Mouse (Mus musculus) megakaryocyte-erythroid progenitor cell, adult 5-6 weeks (primary cell): Measurements from ENCODE around the gene Lamtor4. TPM values are rescaled to one million over a fixed set of nuclear protein-coding genes. Genes with fewer than 3 reads are reported as not detected.

Source experiments
- ATAC-seq: replicated peaks from 2 replicates; pipeline ENCODE4 v1.8.0; 2016; ENCODE audit warnings: mild to moderate bottlenecking, inconsistent platforms; ENCODE audit not compliant: severe bottlenecking, poor library complexity, low FRiP score, low TSS enrichment
- total RNA-seq, 2 experiments: library from RNA; stranded (forward) in 1 of 2; stranded (reverse) in 1 of 2; fragments of 200-1000, 215-1000 nt in 1 of 2; fragments of >200 nt in 1 of 2; fragmentation: Nextera tagmentation in 1 of 2; gene quantifications; 2 replicates each; pipeline ENCODE4 v1.2.3; 2014 to 2017

Lamtor4 gene
- total RNA-seq, 2 experiments from 2014 or later, result 28.7 to 30.0 TPM

DNA sequence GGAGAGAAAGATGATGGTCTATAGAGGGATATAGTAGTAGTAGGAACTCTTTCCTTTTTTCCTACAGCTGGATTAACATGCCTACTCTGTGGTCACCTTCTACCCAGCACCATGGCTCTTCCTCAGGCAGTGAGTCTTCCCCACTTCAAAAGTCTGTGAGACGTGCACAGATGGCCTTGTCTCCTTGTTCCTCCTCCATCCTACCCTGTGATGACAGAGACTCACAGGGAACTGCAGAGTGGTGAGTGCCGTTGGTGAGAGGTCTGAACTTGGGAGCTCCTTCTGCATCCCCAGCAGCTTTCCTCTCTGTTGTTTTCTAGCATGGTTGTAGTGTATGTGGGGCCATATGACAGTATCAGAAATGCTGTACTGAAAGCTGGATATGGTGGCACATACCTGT is 26.5 kb downstream of the Lamtor4 start:
- no peak for ATAC-seq

- ATAC-seq, result no peak
Measured at GRCm38 (mm10) chr5:138283540-138283939, 28.3 kb downstream of the Lamtor4 start.

DNA sequence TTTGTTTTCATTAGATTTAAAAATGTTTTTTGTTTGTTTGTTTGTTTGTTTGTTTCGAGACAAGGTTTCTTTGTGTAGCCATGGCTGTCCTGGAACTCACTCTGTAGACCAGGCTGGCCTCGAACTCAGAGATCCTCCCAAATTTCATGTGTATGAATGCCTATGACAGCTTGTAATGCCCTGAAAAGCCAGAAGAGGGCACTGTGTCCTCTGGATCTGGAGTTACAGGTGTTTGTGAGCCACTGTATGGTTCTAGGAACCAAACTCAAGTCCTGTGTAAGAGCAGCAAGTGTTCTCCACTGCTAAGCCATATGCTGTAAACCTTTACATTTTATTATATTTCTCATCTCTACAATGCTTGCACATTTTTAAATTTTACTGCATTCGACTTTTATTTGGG is 32.6 kb downstream of the Lamtor4 start:
- ATAC-seq, result no peak

DNA sequence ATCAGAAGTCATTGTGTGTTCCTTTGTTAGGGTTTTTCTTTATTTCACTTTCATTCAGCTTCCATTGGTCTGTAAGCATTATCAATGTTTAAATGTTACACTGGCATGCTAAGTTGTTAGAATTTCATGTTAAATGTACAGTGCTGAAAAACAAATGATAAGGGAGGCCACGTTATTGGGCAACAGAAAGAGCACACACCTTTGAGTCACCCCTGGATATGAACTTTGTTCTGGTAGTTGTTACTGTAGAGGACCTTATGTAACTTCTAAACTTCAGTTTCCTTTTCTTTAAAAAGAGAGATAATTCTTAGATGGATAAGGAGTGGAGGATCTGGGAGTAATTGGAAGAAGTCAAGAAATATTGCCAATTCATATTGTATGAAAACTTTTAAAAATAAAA is 36.4 kb downstream of the Lamtor4 start:
- no peak for ATAC-seq

DNA sequence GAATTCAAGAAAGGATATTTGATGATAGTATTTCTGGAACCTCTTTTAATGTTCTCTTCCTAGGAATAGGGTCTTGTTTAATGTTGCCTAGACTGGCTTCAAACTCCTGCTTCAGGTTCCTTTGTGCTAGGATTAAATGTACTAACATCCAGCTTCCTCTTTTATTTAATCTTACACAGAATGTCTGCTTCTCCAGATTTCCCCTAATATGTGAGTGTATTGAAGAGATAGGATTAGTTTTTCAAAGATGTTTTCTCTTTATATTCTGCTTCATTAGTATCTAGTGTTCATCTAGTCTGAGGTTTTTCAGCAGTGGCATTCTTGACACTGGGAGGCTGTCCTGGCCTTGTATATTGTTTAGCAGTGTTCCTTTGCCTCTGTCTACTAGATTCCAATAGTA is 38.9 kb downstream of the Lamtor4 start:
- no peak for ATAC-seq

GRCm38 (mm10) chr5:138299613-138300012 is 44.3 kb downstream of the Lamtor4 start:
- ATAC-seq, result no peak

Other genes starting within 250 kb of the Lamtor4 start
- not detected in 2 replicates for gene Smok3a, start 234.2 kb upstream of the Lamtor4 start, total RNA-seq (2014; fragmentation: Nextera tagmentation)
- not detected in 2 replicates for gene Smok3a, start 234.2 kb upstream of the Lamtor4 start, total RNA-seq (2017)
- gene Smok3b, start 234.1 kb upstream of the Lamtor4 start, total RNA-seq (2014; fragmentation: Nextera tagmentation), result not detected in 2 replicates
- not detected in 2 replicates for gene Smok3b, start 234.1 kb upstream of the Lamtor4 start, total RNA-seq (2017)
- not detected in 2 replicates for gene Smok3c, start 202.3 kb upstream of the Lamtor4 start, total RNA-seq (2014; fragmentation: Nextera tagmentation)
- gene Smok3c, start 202.3 kb upstream of the Lamtor4 start, total RNA-seq (2017), result not detected in 2 replicates
- gene Zkscan1, start 170.4 kb upstream of the Lamtor4 start, total RNA-seq (2014; fragmentation: Nextera tagmentation), result 40.3 and 41.1 TPM in 2 replicates
- gene Zkscan1, start 170.4 kb upstream of the Lamtor4 start, total RNA-seq (2017), result 38.0 and 44.5 TPM in 2 replicates
- gene Zscan21, start 138.6 kb upstream of the Lamtor4 start, total RNA-seq (2014; fragmentation: Nextera tagmentation), result 14.4 and 18.0 TPM in 2 replicates
- gene Zscan21, start 138.6 kb upstream of the Lamtor4 start, total RNA-seq (2017), result 10.8 and 16.5 TPM in 2 replicates
- 7.3 and 7.5 TPM in 2 replicates for gene Zfp113, start 99.7 kb upstream of the Lamtor4 start, total RNA-seq (2014; fragmentation: Nextera tagmentation)
- 7.8 and 10.9 TPM in 2 replicates for gene Zfp113, start 99.7 kb upstream of the Lamtor4 start, total RNA-seq (2017)
- 81.1 and 121 TPM in 2 replicates for gene Cops6, start 94.4 kb upstream of the Lamtor4 start, total RNA-seq (2014; fragmentation: Nextera tagmentation)
- 51.6 and 66.1 TPM in 2 replicates for gene Cops6, start 94.4 kb upstream of the Lamtor4 start, total RNA-seq (2017)
- 37.3 and 53.0 TPM in 2 replicates for gene Ap4m1, start 83.5 kb upstream of the Lamtor4 start, total RNA-seq (2014; fragmentation: Nextera tagmentation)
- gene Ap4m1, start 83.5 kb upstream of the Lamtor4 start, total RNA-seq (2017), result 18.9 and 32.8 TPM in 2 replicates
- 343 and 361 TPM in 2 replicates for gene Mcm7, start 83.1 kb upstream of the Lamtor4 start, total RNA-seq (2014; fragmentation: Nextera tagmentation)
- 397 and 503 TPM in 2 replicates for gene Mcm7, start 83.1 kb upstream of the Lamtor4 start, total RNA-seq (2017)
- 44.8 and 68.4 TPM in 2 replicates for gene Taf6, start 68.0 kb upstream of the Lamtor4 start, total RNA-seq (2014; fragmentation: Nextera tagmentation)
- gene Taf6, start 68.0 kb upstream of the Lamtor4 start, total RNA-seq (2017), result 25.4 and 37.9 TPM in 2 replicates
- 22.0 and 26.2 TPM in 2 replicates for gene Cnpy4, start 68.0 kb upstream of the Lamtor4 start, total RNA-seq (2014; fragmentation: Nextera tagmentation)
- 35.3 and 36.5 TPM in 2 replicates for gene Cnpy4, start 68.0 kb upstream of the Lamtor4 start, total RNA-seq (2017)
- 5.1 and 8.0 TPM in 2 replicates for gene Mblac1, start 61.2 kb upstream of the Lamtor4 start, total RNA-seq (2014; fragmentation: Nextera tagmentation)
- gene Mblac1, start 61.2 kb upstream of the Lamtor4 start, total RNA-seq (2017), result 2.5 and 8.3 TPM in 2 replicates
- 0.28 TPM in 1 of 2 replicates, not detected in the other for gene Nxpe5, start 29.6 kb upstream of the Lamtor4 start, total RNA-seq (2014; fragmentation: Nextera tagmentation)
- gene Nxpe5, start 29.6 kb upstream of the Lamtor4 start, total RNA-seq (2017), result 0.94 and 1.0 TPM in 2 replicates
- 113 and 199 TPM in 2 replicates for gene BC037034, start 8.6 kb downstream of the Lamtor4 start, total RNA-seq (2014; fragmentation: Nextera tagmentation)
- gene BC037034, start 8.6 kb downstream of the Lamtor4 start, total RNA-seq (2017), result 46.5 and 50.8 TPM in 2 replicates
- gene Gal3st4, start 17.4 kb downstream of the Lamtor4 start, total RNA-seq (2014; fragmentation: Nextera tagmentation), result not detected in 2 replicates
- not detected in 2 replicates for gene Gal3st4, start 17.4 kb downstream of the Lamtor4 start, total RNA-seq (2017)
- gene Gm43720, start 24.5 kb downstream of the Lamtor4 start, total RNA-seq (2014; fragmentation: Nextera tagmentation), result not detected in 2 replicates
- gene Gm43720, start 24.5 kb downstream of the Lamtor4 start, total RNA-seq (2017), result not detected in 2 replicates
- 6.0 and 15.0 TPM in 2 replicates for gene Gpc2, start 24.5 kb downstream of the Lamtor4 start, total RNA-seq (2014; fragmentation: Nextera tagmentation)
- gene Gpc2, start 24.5 kb downstream of the Lamtor4 start, total RNA-seq (2017), result 0.89 and 6.5 TPM in 2 replicates
- gene Stag3, start 24.8 kb downstream of the Lamtor4 start, total RNA-seq (2014; fragmentation: Nextera tagmentation), result 13.1 and 15.7 TPM in 2 replicates
- gene Stag3, start 24.8 kb downstream of the Lamtor4 start, total RNA-seq (2017), result 9.9 and 13.4 TPM in 2 replicates
- 4.0 TPM in 1 of 2 replicates, not detected in the other for gene Pvrig, start 86.5 kb downstream of the Lamtor4 start, total RNA-seq (2014; fragmentation: Nextera tagmentation)
- gene Pvrig, start 86.5 kb downstream of the Lamtor4 start, total RNA-seq (2017), result not detected in 2 replicates
- 11.5 and 13.1 TPM in 2 replicates for gene Zfp157, start 186.0 kb downstream of the Lamtor4 start, total RNA-seq (2014; fragmentation: Nextera tagmentation)
- 4.9 and 19.0 TPM in 2 replicates for gene Zfp157, start 186.0 kb downstream of the Lamtor4 start, total RNA-seq (2017)